Comparison of ENCODE assay signal across 21 mouse cellular contexts in genomic region chr16:32906186-32906585, GRCm38 (mm10).
"Had no signal": no experiment of that assay in that cellular context is flagged by ENCODE, and none has a peak within 500 bp of the region (broad histone marks: within the 10 kb centered on the region; RNA-seq: fewer than 3 reads in every experiment).

No protein-coding gene starts in this region.

- H3K9ac ChIP-seq: heart, embryonic 13.5 days; heart, embryonic 15.5 days; hindbrain, embryonic 13.5 days; hindbrain, embryonic 15.5 days; kidney, embryonic 15.5 days; limb, embryonic 13.5 days; limb, embryonic 15.5 days; liver, embryonic 12.5 days; liver, embryonic 14.5 days had no signal

- H3K27me3 ChIP-seq: heart, embryonic 13.5 days; heart, embryonic 15.5 days; hindbrain, embryonic 13.5 days; hindbrain, embryonic 15.5 days; kidney, embryonic 15.5 days; limb, embryonic 13.5 days; limb, embryonic 15.5 days; liver, embryonic 12.5 days had no signal

- H3K4me1 ChIP-seq: heart, embryonic 13.5 days; heart, embryonic 15.5 days; hindbrain, embryonic 13.5 days; hindbrain, embryonic 15.5 days; limb, embryonic 13.5 days; limb, embryonic 15.5 days; liver, embryonic 12.5 days had no signal

- DNase-seq: gastrocnemius, adult 2 months; gastrocnemius, postnatal 10 days; gastrocnemius, postnatal 25 days; heart, postnatal 14 days; heart, postnatal 36 days; layer of hippocampus, adult 9-11 months; layer of hippocampus, postnatal 36 days; left cerebral cortex, postnatal 4 days had no signal

- H3K4me2 ChIP-seq: heart, embryonic 11.5 days; heart, embryonic 13.5 days; heart, embryonic 15.5 days; hindbrain, embryonic 13.5 days; hindbrain, embryonic 15.5 days; kidney, embryonic 15.5 days; limb, embryonic 13.5 days; limb, embryonic 15.5 days; liver, embryonic 12.5 days had no signal

- H3K4me3 ChIP-seq: gastrocnemius, adult 2 months; heart, embryonic 13.5 days; heart, embryonic 15.5 days; hindbrain, embryonic 13.5 days; hindbrain, embryonic 15.5 days; kidney, embryonic 15.5 days; limb, embryonic 13.5 days; limb, embryonic 15.5 days; liver, embryonic 12.5 days had no signal

- H3K27ac ChIP-seq: gastrocnemius, adult 2 months; heart, embryonic 13.5 days; heart, embryonic 15.5 days; hindbrain, embryonic 13.5 days; hindbrain, embryonic 15.5 days; hindbrain, postnatal 0 days; kidney, postnatal 0 days; limb, embryonic 13.5 days; limb, embryonic 15.5 days; liver, embryonic 12.5 days; liver, embryonic 14.5 days had no signal

- H3K9me3 ChIP-seq: heart, embryonic 13.5 days; heart, embryonic 15.5 days; hindbrain, embryonic 13.5 days; hindbrain, embryonic 15.5 days; kidney, embryonic 15.5 days; limb, embryonic 13.5 days; limb, embryonic 15.5 days; liver, embryonic 12.5 days had no signal

- ATAC-seq: hindbrain, postnatal 0 days; intestine, embryonic 16.5 days; liver, embryonic 12.5 days had no signal
